Comparison of ENCODE assay signal across 14 mouse cellular contexts in the genomic region with DNA sequence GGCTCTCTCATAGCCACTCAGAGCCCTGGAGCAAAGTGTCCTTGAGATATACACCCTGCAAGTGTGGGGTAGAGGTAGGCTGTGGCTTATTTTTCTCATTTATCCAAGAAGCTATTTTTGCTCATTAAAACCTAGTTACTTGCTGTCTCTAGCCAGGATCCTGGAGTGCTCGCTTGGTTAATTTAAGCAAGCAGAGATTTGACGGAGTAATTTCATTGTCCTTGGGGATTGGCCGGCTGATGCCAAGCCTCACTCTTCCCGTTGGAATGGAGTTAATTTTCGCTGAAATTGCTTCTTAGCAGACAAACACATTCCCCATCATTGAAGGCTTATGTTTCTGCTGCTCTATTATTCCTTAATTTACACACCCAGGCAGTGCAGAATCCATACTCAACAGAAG.
"Had no signal": no experiment of that assay in that cellular context is flagged by ENCODE, and none has a peak within 500 bp of the region (broad histone marks: within the 10 kb centered on the region; RNA-seq: fewer than 3 reads in every experiment).

No protein-coding gene starts in this region.

- DNase-seq: kidney, adult 18-20 months; kidney, postnatal 10 days; kidney, postnatal 4 days; left cerebral cortex, postnatal 4 days; lung, embryonic 14.5 days; lung, postnatal 10 days; lung, postnatal 4 days; right cerebral cortex, postnatal 14 days; thymus, postnatal 36 days had no signal

- H3K36me3 ChIP-seq: intestine, embryonic 15.5 days; limb, embryonic 13.5 days; liver, embryonic 15.5 days; midbrain, embryonic 12.5 days had no signal

- H3K27ac ChIP-seq: intestine, embryonic 15.5 days; layer of hippocampus, adult 2 months; limb, embryonic 13.5 days; liver, embryonic 15.5 days; midbrain, embryonic 12.5 days had no signal

- H3K9me3 ChIP-seq: intestine, embryonic 15.5 days; limb, embryonic 13.5 days; liver, embryonic 15.5 days; midbrain, embryonic 12.5 days had no signal

- H3K9ac ChIP-seq: intestine, embryonic 15.5 days; limb, embryonic 13.5 days; liver, embryonic 15.5 days; lung, embryonic 14.5 days; midbrain, embryonic 12.5 days had no signal

- H3K4me1 ChIP-seq: intestine, embryonic 15.5 days; limb, embryonic 13.5 days; liver, embryonic 15.5 days had no signal

- H3K4me2 ChIP-seq: intestine, embryonic 15.5 days; limb, embryonic 13.5 days; liver, embryonic 15.5 days; lung, embryonic 14.5 days; midbrain, embryonic 12.5 days had no signal

- H3K4me3 ChIP-seq: intestine, embryonic 15.5 days; layer of hippocampus, adult 2 months; limb, embryonic 13.5 days; liver, embryonic 15.5 days; midbrain, embryonic 12.5 days had no signal

- H3K27me3 ChIP-seq: intestine, embryonic 15.5 days; limb, embryonic 13.5 days; liver, embryonic 15.5 days; midbrain, embryonic 12.5 days had no signal

- ATAC-seq: intestine, embryonic 15.5 days had no signal
